Mouse (Mus musculus) duodenum, adult 2 months (tissue): ENCODE results near the gene Ptges2. TPM values are rescaled to one million over a fixed set of nuclear protein-coding genes. Genes with fewer than 3 reads are reported as not detected.

ENCODE experiments used
- polyA plus RNA-seq: library from polyadenylated mRNA; depleted of rRNA; stranded (reverse); fragments of >200 nt; gene quantifications from 2 replicates; pipeline ENCODE4 v1.2.3, GENCODE M21; 2012; ENCODE audit warnings: low replicate concordance; rRNA removed

The Ptges2 gene
- polyA plus RNA-seq, result 28.3 and 40.4 TPM in 2 replicates

GRCm38 (mm10) chr2:32395484-32395945, at the start of gene Ptges2:
Ptges2 (plus strand) TSS chr2:32395896.

GRCm38 (mm10) chr2:32352151-32353006, 43.3 kb upstream of the Ptges2 start, which contains the start of gene Ciz1:
Ciz1 (plus strand) TSS chr2:32352327.

GRCm38 (mm10) chr2:32353007-32353542, 42.6 kb upstream of the Ptges2 start, which contains the start of gene Dnm1:
Dnm1 (minus strand) TSS chr2:32353338.

GRCm38 (mm10) chr2:32381775-32382223, 13.9 kb upstream of the Ptges2 start, which contains the start of gene 1110008P14Rik:
1110008P14Rik (minus strand) TSS chr2:32381938.

GRCm38 (mm10) chr2:32387706-32388490, 7.8 kb upstream of the Ptges2 start, which contains the start of gene Lcn2:
Lcn2 (minus strand) TSS chr2:32388252.

GRCm38 (mm10) chr2:32449761-32450754, 54.4 kb downstream of the Ptges2 start, which contains the start of gene Naif1:
Naif1 (plus strand) TSS chr2:32450457.

GRCm38 (mm10) chr2:32450881-32451844, 55.5 kb downstream of the Ptges2 start, which contains the start of gene Slc25a25:
Slc25a25 (minus strand) TSS chr2:32451445.

Other genes with a start within 250 kb of the Ptges2 start
- 11.5 and 21.9 TPM in 2 replicates for gene Prrc2b, start 244.8 kb upstream of the Ptges2 start, polyA plus RNA-seq
- 18.0 and 22.4 TPM in 2 replicates for gene Pomt1, start 159.3 kb upstream of the Ptges2 start, polyA plus RNA-seq
- gene Uck1, start 135.7 kb upstream of the Ptges2 start, polyA plus RNA-seq, result 64.0 and 65.4 TPM in 2 replicates
- gene Golga2, start 108.5 kb upstream of the Ptges2 start, polyA plus RNA-seq, result 24.6 and 33.2 TPM in 2 replicates
- gene Swi5, start 107.8 kb upstream of the Ptges2 start, polyA plus RNA-seq, result 96.7 and 222 TPM in 2 replicates
- 152 and 178 TPM in 2 replicates for gene Ciz1, start 43.6 kb upstream of the Ptges2 start, polyA plus RNA-seq
- gene Dnm1, start 42.6 kb upstream of the Ptges2 start, polyA plus RNA-seq, result 604 and 726 TPM in 2 replicates
- 179 and 196 TPM in 2 replicates for gene 1110008P14Rik, start 14.0 kb upstream of the Ptges2 start, polyA plus RNA-seq
- gene Lcn2, start 7.6 kb upstream of the Ptges2 start, polyA plus RNA-seq, result 6.7 and 7.2 TPM in 2 replicates
- gene Naif1, start 54.6 kb downstream of the Ptges2 start, polyA plus RNA-seq, result 3.1 and 3.6 TPM in 2 replicates
- 16.3 and 25.6 TPM in 2 replicates for gene Slc25a25, start 55.5 kb downstream of the Ptges2 start, polyA plus RNA-seq
- gene Fam102a, start 139.4 kb downstream of the Ptges2 start, polyA plus RNA-seq, result 56.6 and 105 TPM in 2 replicates
- gene Dpm2, start 175.0 kb downstream of the Ptges2 start, polyA plus RNA-seq, result 119 and 153 TPM in 2 replicates
- gene Pip5kl1, start 178.9 kb downstream of the Ptges2 start, polyA plus RNA-seq, result 0.55 and 0.81 TPM in 2 replicates
- not detected in 2 replicates for gene 9430097D07Rik, start 179.8 kb downstream of the Ptges2 start, polyA plus RNA-seq
- gene St6galnac4, start 191.2 kb downstream of the Ptges2 start, polyA plus RNA-seq, result 6.6 and 10.5 TPM in 2 replicates
- gene St6galnac6, start 203.8 kb downstream of the Ptges2 start, polyA plus RNA-seq, result 17.7 and 37.0 TPM in 2 replicates
- 5.3 and 7.2 TPM in 2 replicates for gene Ak1, start 225.9 kb downstream of the Ptges2 start, polyA plus RNA-seq